Mouse (Mus musculus) embryo, embryonic 11.5 days (tissue): ENCODE measurements around the gene Abca1.

Experiments
- DNase-seq: peaks from one replicate; pipeline ENCODE4 v3.0.0-alpha.2; 2012; ENCODE audit warnings: low read depth, low spot score

The Abca1 gene

GRCm38 (mm10) chr4:53149644-53150043 is 10.1 kb downstream of the Abca1 start:
- no peak for DNase-seq

- no peak for DNase-seq
Observed at GRCm38 (mm10) chr4:53148817-53149216, 10.9 kb downstream of the Abca1 start.

GRCm38 (mm10) chr4:53147454-53147853 is 12.2 kb downstream of the Abca1 start:
- no peak for DNase-seq

- DNase-seq = no peak
Observed at GRCm38 (mm10) chr4:53147046-53147445, 12.6 kb downstream of the Abca1 start.

- no peak for DNase-seq
Observed at GRCm38 (mm10) chr4:53146227-53146949, 13.3 kb downstream of the Abca1 start.

GRCm38 (mm10) chr4:53145434-53146168 is 14.1 kb downstream of the Abca1 start:
- DNase-seq = no peak

- DNase-seq = no peak
Observed at GRCm38 (mm10) chr4:53144571-53144970, 15.1 kb downstream of the Abca1 start.

- DNase-seq = no peak
Observed at GRCm38 (mm10) chr4:53144021-53144420, 15.7 kb downstream of the Abca1 start.

GRCm38 (mm10) chr4:53140678-53141077 is 19.0 kb downstream of the Abca1 start:
- DNase-seq = no peak

- DNase-seq = no peak
Observed at GRCm38 (mm10) chr4:53139495-53139894, 20.2 kb downstream of the Abca1 start.

- DNase-seq = no peak
Observed at GRCm38 (mm10) chr4:53138974-53139373, 20.7 kb downstream of the Abca1 start.

- no peak for DNase-seq
Observed at GRCm38 (mm10) chr4:53137087-53137486, 22.6 kb downstream of the Abca1 start.

- DNase-seq = no peak
Observed at GRCm38 (mm10) chr4:53134816-53135215, 24.9 kb downstream of the Abca1 start.

GRCm38 (mm10) chr4:53133995-53134394 is 25.7 kb downstream of the Abca1 start:
- DNase-seq = no peak

GRCm38 (mm10) chr4:53131538-53131937 is 28.2 kb downstream of the Abca1 start:
- DNase-seq = no peak

GRCm38 (mm10) chr4:53130622-53131517 is 28.8 kb downstream of the Abca1 start:
- no peak for DNase-seq

GRCm38 (mm10) chr4:53129716-53130301 is 29.9 kb downstream of the Abca1 start:
- no peak for DNase-seq

GRCm38 (mm10) chr4:53127266-53127665 is 32.4 kb downstream of the Abca1 start:
- DNase-seq = no peak

- no peak for DNase-seq
Observed at GRCm38 (mm10) chr4:53126794-53127193, 32.9 kb downstream of the Abca1 start.

GRCm38 (mm10) chr4:53124837-53125490 is 34.7 kb downstream of the Abca1 start:
- DNase-seq = no peak

GRCm38 (mm10) chr4:53122310-53122709 is 37.4 kb downstream of the Abca1 start:
- no peak for DNase-seq
